Mouse (Mus musculus): ENCODE data around the gene Tymp. TPM values are rescaled to one million over a fixed set of nuclear protein-coding genes. Genes with fewer than 3 reads are reported as not detected.

Tymp gene
- total RNA-seq, 2 experiments from 2014 or later, result 0.77 to 2.1 TPM

DNA sequence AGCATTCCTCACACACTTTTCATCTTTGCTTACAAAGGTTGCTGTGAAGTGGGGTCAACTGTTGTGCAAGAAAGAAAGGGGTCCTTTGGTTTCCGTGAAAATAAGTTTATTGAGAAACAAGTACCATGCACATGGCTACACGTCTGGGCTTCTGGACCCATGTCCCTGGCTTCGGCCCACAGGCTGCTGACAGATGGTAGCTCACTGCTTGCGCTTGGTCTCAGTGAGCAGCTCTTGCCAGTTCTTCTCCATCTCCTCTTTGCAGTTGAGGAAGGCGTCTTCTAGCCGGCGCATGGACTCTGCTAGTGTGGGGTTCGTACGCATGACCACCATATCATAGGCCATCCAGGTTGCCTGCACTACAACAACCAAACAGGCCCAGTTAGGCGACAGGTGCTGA lies 13.2 kb upstream of the Tymp start:
- Histone ChIP-seq H3K4me3 (no peak overlapping the region), H3K27ac (no peak overlapping the region)
- intact Hi-C loops (cut with DNase I), result no loop called here
- no peak for TF ChIP-seq CTCF (IDR thresholded peaks at IDR 0.05)
- no peak for DNase-seq (ENCODE audit: extremely low spot score in 1 of 2, low spot score in 2 of 2)

DNA sequence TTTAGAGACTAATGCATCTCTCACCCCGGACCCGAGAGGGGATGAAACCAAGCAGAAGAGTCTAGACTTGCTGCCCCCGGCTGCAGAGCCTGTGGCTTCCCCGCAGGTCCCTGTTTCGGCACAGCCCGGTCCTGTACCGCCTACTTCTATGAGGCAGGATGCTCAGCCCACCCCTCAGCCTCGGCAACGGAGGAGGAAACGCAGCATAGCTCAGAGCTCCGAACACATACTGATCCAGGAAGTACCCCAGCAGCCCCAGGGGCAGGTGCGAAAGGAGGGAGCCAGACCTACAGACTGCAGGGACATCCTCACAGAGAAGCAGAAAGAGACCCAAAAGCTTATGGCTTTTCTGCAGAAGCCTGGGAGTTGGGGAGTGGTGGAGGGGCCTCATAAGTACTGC lies 10.3 kb upstream of the Tymp start:
- no peak for DNase-seq (ENCODE audit: extremely low spot score in 1 of 2, low spot score in 2 of 2)
- Histone ChIP-seq H3K27ac (no peak overlapping the region), H3K4me3 (no peak overlapping the region)
- no peak for TF ChIP-seq CTCF (IDR thresholded peaks at IDR 0.05)
- intact Hi-C loops (cut with DNase I), result no loop called here

DNA sequence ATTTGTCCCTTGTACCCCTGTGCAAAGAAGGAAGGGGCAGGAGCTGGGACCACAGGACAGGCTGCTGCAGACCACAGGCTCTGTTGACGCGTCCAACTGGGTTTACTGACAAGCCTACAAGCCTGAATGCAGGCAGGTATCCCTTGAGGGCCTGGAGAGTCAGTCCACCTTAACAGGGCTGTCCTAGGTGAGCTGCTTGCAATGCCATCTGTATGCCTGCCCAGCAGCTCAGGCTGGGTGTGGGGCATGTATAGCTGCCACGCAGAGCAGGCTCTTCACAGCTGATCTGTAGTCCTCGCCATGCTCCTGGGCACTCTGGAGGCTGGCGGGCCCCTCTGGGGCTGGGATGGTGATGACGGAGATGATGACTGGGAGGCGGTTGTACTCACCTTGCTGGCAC lies 7.8 kb upstream of the Tymp start, which contains the start of gene Klhdc7b:
Klhdc7b (plus strand) TSS at position 301 of the 400 bp plus-strand sequence.
- no peak for DNase-seq (ENCODE audit: extremely low spot score in 1 of 2, low spot score in 2 of 2)
- Histone ChIP-seq H3K4me3 (no peak within 1 kb of the TSS), H3K27ac (no peak within 1 kb of the TSS)
- intact Hi-C loops (cut with DNase I), result no loop called here
- no peak for TF ChIP-seq CTCF (IDR thresholded peaks at IDR 0.05)

DNA sequence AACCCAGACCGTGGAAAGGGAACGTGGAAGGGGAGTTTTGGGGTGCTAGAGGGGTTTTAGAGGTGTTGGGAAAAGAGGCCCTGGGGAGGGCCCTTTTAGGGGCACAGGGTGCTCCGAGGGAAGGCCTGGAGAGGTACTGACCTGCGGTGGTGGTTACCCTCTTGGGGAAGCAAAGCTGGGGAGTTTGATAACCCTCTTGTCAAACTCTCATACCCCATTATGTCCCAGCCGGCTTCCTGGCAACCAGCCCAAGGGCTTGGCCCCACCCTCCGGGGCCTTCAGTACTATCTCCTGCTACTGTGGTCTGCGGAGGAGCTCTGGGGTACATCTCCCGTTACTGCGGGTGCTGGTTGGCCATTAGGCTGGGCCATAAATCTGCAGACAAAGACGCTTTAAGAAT lies 2.6 kb upstream of the Tymp start:
- no peak for TF ChIP-seq CTCF (IDR thresholded peaks at IDR 0.05)
- H3K4me3 ChIP-seq, result peak overlapping the region; percentile 39
- intact Hi-C loops (cut with DNase I), result no loop called here
- peak overlapping the region; percentile 40 for H3K27ac ChIP-seq
- no peak for DNase-seq (ENCODE audit: extremely low spot score in 1 of 2, low spot score in 2 of 2)

DNA sequence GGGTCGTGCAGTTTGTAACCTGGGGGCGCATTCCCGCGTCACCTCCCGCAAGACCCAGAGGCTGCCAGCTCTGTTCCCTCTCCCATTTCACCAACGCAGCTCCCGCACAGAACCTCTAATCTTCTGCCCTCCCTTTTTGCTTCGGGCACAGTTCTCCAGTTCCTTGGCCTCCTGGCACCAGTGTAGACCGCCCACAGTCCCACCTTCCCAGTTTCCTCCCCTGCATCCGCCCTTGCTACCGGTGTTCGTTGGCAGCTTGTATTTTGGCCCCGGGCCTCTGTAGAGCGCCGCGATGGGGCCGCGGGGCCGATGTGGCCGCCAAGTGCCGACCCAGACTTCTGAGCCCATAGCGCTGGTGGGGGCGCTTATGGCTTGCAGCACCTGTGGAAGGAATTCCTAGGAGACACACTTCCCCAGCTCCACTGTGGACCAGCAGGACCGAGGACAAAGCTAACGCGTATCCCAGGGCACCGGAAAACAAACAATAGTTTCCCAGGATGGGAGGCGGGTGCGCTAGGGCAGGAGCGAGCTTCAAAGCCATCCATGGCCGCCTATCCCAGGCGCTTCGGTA lies 2.1 kb upstream of the Tymp start, which contains the start of gene Odf3b:
Odf3b (minus strand) TSS at position 452 of the 571 bp plus-strand sequence.
- DNase-seq (ENCODE audit: extremely low spot score in 1 of 2, low spot score in 2 of 2), result no peak
- Histone ChIP-seq H3K4me3 (peak within 1 kb of the TSS; percentile 39), H3K27ac (peak within 1 kb of the TSS; percentile 40)
- no peak for TF ChIP-seq CTCF (IDR thresholded peaks at IDR 0.05)
- intact Hi-C loops (cut with DNase I), result no loop called here

DNA sequence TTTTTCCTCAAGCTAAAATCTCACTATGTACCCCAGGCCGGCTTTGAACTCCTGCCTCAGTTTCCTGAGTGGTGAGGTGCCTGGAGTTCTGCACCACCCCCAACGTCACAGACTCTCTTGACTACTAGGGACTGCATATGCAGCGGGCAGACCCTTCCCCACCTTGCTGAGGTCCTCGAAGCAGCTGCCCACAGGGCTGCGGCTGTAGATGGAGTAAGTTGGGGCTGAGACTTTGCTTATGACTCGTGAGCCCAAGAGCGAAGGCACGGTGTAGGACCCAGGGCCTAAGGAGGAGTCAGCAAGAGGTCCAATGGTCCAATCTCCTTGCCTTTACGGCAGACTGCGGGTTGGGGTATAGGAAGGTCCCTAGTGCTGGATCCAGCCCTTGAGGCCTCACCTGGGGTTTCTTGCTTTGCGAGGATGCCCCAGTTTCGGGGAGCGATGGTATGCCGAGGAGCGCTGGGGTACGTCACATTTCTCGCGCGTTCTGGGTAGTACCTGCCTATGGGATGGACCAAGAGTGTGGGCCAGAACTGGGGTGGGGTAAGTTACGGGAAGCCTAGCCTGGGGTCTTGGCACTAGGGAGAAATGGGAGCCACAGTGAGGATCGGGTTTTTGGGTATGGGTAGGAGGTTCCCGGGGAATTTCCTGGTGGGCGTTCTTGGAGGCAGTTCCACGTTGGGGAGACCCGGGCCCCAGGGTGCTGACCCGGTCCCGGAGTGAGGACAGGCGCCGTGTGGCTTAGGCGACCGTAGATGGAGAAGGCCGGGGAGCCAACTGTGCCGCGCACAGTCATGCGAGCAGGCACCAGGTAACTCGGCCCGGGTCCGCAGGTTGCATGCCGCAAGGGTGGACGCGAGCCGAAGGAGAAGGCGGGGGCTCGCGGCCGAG lies 1.3 kb upstream of the Tymp start:
- Histone ChIP-seq H3K4me3 (peak overlapping the region; percentile 39), H3K27ac (peak overlapping the region; percentile 40; the same call in 1 of the 2 replicates)
- intact Hi-C loops (cut with DNase I), result no loop called here
- no peak for DNase-seq (ENCODE audit: extremely low spot score in 1 of 2, low spot score in 2 of 2)
- TF ChIP-seq CTCF (IDR thresholded peaks at IDR 0.05), result no peak

DNA sequence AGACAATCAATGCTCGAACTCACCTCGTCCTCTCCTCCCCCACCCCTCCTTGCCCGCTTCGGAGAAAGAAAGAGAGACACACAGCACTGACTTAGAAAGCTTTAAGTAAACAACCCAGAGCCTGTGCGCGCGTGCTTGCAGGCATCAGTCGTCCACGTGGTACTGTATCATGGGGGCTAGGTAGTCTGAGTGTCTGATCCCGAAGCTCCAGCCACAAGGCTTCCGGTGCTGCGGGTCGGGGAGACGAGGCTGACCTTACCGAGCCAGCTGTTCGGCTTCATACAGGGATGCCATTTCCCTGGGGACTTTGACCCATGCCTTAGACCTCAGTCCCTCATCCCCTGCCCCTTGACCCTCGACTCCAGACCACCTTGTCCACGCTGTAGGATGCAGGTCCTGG lies 523 bp upstream of the Tymp start:
- no peak for DNase-seq (ENCODE audit: extremely low spot score in 1 of 2, low spot score in 2 of 2)
- intact Hi-C loops (cut with DNase I), result no loop called here
- TF ChIP-seq CTCF (IDR thresholded peaks at IDR 0.05), result no peak
- no peak overlapping the region for H3K4me3 ChIP-seq
- H3K27ac ChIP-seq, result no peak overlapping the region

DNA sequence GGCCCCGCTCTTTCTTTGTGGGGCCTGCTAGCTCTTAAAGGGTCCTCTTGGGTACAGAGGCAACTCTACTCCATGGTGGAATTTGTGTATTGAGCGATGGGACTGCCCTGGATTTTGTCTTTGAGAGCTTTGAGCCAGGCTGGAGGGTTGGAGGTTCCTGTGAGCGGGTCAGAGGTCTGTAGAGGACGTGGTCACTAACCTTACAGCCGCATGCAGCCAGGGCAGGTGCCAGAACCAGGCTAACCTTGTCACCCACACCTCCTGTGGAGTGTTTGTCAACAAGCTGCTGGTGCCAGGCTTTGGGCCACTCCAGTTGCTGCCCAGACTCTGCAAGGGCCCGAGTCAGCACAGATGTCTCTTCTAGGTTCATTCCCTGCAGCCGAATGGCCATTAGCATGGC lies 799 bp downstream of the Tymp start:
- no peak for TF ChIP-seq CTCF (IDR thresholded peaks at IDR 0.05)
- Histone ChIP-seq H3K27ac (no peak overlapping the region), H3K4me3 (no peak overlapping the region)
- intact Hi-C loops (cut with DNase I), result no loop called here
- no peak for DNase-seq (ENCODE audit: extremely low spot score in 1 of 2, low spot score in 2 of 2)

DNA sequence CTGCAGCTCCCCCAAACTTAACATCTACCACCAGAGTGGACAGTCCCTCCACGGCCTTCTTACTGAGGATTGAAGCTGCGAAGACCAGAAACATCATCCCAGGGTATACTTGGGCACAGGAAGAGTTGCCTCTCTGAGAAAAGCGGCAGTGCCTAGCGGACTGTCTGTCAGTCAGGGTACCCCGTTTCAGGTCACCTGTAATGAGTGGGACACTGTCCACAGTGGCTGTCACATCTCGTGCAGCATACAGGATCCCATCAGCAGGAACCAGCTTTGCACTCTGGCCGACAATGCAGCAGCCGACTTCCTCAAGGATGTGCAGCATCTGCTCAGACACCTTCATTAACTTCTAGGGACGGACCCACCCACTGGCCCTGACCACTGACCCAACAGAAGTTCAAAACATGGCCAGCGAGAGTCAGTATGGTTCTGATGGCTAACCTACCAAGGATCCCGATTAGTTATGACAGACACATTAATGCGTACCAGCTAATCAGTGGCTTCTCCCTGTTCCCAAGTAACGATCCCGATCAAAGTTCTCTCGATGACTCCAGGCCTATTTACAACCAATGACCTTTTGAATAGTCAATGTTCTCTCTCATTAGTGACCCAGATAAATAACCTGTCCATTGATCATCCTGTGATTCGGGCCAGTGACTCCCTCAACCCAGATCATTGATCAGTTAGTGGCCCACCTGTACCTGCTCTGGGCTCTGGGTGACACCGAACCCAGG lies 1.9 kb downstream of the Tymp start:
- TF ChIP-seq CTCF (IDR thresholded peaks at IDR 0.05), result no peak
- intact Hi-C loops (cut with DNase I), result loop anchor here (5.0 kb wide), 1 partner anchor 92 kb away; no protein-coding TSS in a partner anchor
- Histone ChIP-seq H3K4me3 (no peak overlapping the region; the same call in 1 of the 2 replicates), H3K27ac (no peak overlapping the region)
- no peak for DNase-seq (ENCODE audit: extremely low spot score in 1 of 2, low spot score in 2 of 2)

DNA sequence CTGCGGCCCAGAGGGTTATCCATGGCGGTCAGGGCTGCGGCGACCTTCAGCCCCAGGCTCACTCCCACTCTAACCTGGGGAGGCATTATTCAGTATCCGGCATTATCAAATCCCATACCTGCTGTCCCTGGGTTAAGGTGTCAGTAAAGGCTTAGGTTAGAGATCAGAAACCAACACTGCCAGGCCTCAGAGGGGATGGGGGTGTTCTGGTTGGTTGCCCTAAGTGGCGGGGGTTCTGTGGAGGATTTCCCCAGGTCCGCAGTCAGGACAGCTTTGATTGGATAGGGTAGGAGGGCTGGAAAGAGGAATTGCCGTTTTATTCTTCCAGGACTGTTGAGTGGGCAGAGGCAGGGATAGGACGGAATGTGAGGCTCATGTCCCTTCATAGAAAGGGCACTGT lies 2.5 kb downstream of the Tymp start:
- intact Hi-C loops (cut with DNase I), result loop anchor here (5.0 kb wide), 1 partner anchor 93 kb away; no protein-coding TSS in a partner anchor
- Histone ChIP-seq H3K4me3 (peak overlapping the region; percentile 83), H3K27ac (peak overlapping the region; percentile 98)
- TF ChIP-seq CTCF (IDR thresholded peaks at IDR 0.05), result no peak
- DNase-seq (ENCODE audit: extremely low spot score in 1 of 2, low spot score in 2 of 2), result no peak

DNA sequence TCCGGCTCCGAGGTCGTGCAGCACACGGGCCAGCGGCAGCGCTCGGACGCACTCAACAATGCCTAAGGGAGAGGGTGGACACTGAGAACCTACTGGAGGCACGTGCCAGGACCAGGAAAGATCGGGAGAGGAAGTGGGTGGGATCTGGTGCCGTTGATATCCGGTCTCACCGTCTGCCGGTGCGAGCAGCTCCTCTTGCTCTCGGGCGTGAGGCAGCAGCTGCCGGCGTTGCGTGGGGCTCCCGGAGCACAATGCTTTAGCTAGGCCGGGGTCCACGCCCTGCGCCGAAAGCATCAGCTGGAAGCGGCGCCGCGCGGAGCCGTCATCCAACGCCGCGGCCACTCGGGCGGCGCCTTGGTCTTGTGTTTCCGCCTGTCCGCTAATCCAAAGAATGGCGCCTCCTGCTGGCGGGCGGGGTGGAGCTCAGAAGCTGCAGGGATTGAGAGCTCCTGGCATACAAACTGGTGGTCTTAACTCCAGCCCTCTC lies 3.0 kb downstream of the Tymp start, which contains the start of gene Sco2:
Sco2 (minus strand) TSS at position 85 of the 487 bp plus-strand sequence.
- intact Hi-C loops (cut with DNase I), result loop anchor here (1.0 to 5.0 kb wide), 3 partner anchors 17 to 93 kb away; partner anchors contain the start of gene Sbf1
- H3K27ac ChIP-seq, result peak within 1 kb of the TSS; percentile 98
- peak within 1 kb of the TSS; percentile 83 for H3K4me3 ChIP-seq
- TF ChIP-seq CTCF (IDR thresholded peaks at IDR 0.05), result peak; percentile 94
- peak; percentile 90 to 94 for DNase-seq (ENCODE audit: extremely low spot score in 1 of 2, low spot score in 2 of 2)
